Mouse (Mus musculus): ENCODE results near the gene Snx27. TPM values are rescaled to one million over a fixed set of nuclear protein-coding genes. Genes with fewer than 3 reads are reported as not detected.
A peak's percentile ranks its signal among the peaks of the same experiment; 100 is the strongest.

Snx27 gene
- polyA plus RNA-seq, 1 experiment, result 17.4 TPM

- TF ChIP-seq TCF3 (IDR thresholded peaks at IDR 0.05; ENCODE audit: insufficient read length, low read depth), result no peak
- TF ChIP-seq TCF12 (IDR thresholded peaks at IDR 0.05; ENCODE audit: insufficient read depth, poor library complexity, severe bottlenecking), result no peak
- no peak for TF ChIP-seq MYOG (IDR thresholded peaks at IDR 0.05; ENCODE audit: control insufficient read depth in 1 of 3, insufficient read depth in 1 of 3, insufficient read length in 2 of 3, low read depth in 2 of 3)
- no peak for TF ChIP-seq MYOD1 (IDR thresholded peaks at IDR 0.05; ENCODE audit: control insufficient read depth in 1 of 3, insufficient read length in 2 of 3, low read depth in 2 of 3)
- no peak for TF ChIP-seq SRF (IDR thresholded peaks at IDR 0.05; ENCODE audit: control insufficient read depth, insufficient read length, low read depth)
- no peak for TF ChIP-seq USF1 (IDR thresholded peaks at IDR 0.05; ENCODE audit: low read depth)
- TF ChIP-seq MAX (IDR thresholded peaks at IDR 0.05; ENCODE audit: low read depth), result no peak
- TF ChIP-seq E2F4 (IDR thresholded peaks at IDR 0.05; ENCODE audit: insufficient read depth), result no peak
- no peak for TF ChIP-seq POLR2A (IDR thresholded peaks at IDR 0.05; ENCODE audit: insufficient read length, low read depth)
- no peak for TF ChIP-seq CEBPB (IDR thresholded peaks at IDR 0.05; ENCODE audit: insufficient read depth, poor library complexity, severe bottlenecking)
- no peak overlapping the region for H3ac ChIP-seq (ENCODE audit: control insufficient read depth, insufficient read length)
- H3K27me3 ChIP-seq (ENCODE audit: control insufficient read depth, insufficient read depth, insufficient read length), result no peaks in the 10 kb centered on the region
Measured at GRCm38 (mm10) chr3:94565557-94565956, 17.0 kb downstream of the Snx27 start.

GRCm38 (mm10) chr3:94565127-94565526, 17.4 kb downstream of the Snx27 start:
- TF ChIP-seq REST (IDR thresholded peaks at IDR 0.05; ENCODE audit: insufficient read depth, insufficient read length), result no peak
- TF ChIP-seq E2F4 (IDR thresholded peaks at IDR 0.05; ENCODE audit: insufficient read depth), result no peak
- no peak for TF ChIP-seq MAX (IDR thresholded peaks at IDR 0.05; ENCODE audit: low read depth)
- TF ChIP-seq USF1 (IDR thresholded peaks at IDR 0.05; ENCODE audit: low read depth), result no peak
- no peak for TF ChIP-seq SRF (IDR thresholded peaks at IDR 0.05; ENCODE audit: control insufficient read depth, insufficient read length, low read depth)
- TF ChIP-seq TCF3 (IDR thresholded peaks at IDR 0.05; ENCODE audit: insufficient read length, low read depth), result no peak
- TF ChIP-seq MYOG (IDR thresholded peaks at IDR 0.05; ENCODE audit: control insufficient read depth in 1 of 3, insufficient read depth in 1 of 3, insufficient read length in 2 of 3, low read depth in 2 of 3), result no peak
- no peak for TF ChIP-seq MYOD1 (IDR thresholded peaks at IDR 0.05; ENCODE audit: control insufficient read depth in 1 of 3, insufficient read length in 2 of 3, low read depth in 2 of 3)
- no peak for TF ChIP-seq POLR2AphosphoS2 (IDR thresholded peaks at IDR 0.05; ENCODE audit: insufficient read length, low read depth)
- no peak for TF ChIP-seq TCF12 (IDR thresholded peaks at IDR 0.05; ENCODE audit: insufficient read depth, poor library complexity, severe bottlenecking)
- no peak for TF ChIP-seq POLR2A (IDR thresholded peaks at IDR 0.05; ENCODE audit: insufficient read length, low read depth)
- no peak for TF ChIP-seq CEBPB (IDR thresholded peaks at IDR 0.05; ENCODE audit: insufficient read depth, poor library complexity, severe bottlenecking)
- no peaks in the 10 kb centered on the region for H3K27me3 ChIP-seq (ENCODE audit: control insufficient read depth, insufficient read depth, insufficient read length)
- no peak overlapping the region for H3K4me3 ChIP-seq
- peak overlapping the region; percentile 82 for H3K4me2 ChIP-seq (ENCODE audit: low read depth)
- H3K36me3 ChIP-seq (ENCODE audit: control insufficient read depth, insufficient read depth), result no peaks in the 10 kb centered on the region
- H3K79me2 ChIP-seq (ENCODE audit: control insufficient read depth, insufficient read depth), result peaks cover 45% of the 10 kb centered on the region
- H3ac ChIP-seq (ENCODE audit: control insufficient read depth, insufficient read length), result no peak overlapping the region

More at GRCm38 (mm10) chr3:94565557-94565956, 17.0 kb downstream of the Snx27 start:
- peaks cover 45% of the 10 kb centered on the region for H3K79me2 ChIP-seq (ENCODE audit: control insufficient read depth, insufficient read depth)
- H3K4me2 ChIP-seq (ENCODE audit: low read depth), result peak overlapping the region; percentile 82
- no peaks in the 10 kb centered on the region for H3K36me3 ChIP-seq (ENCODE audit: control insufficient read depth, insufficient read depth)
- H3K4me3 ChIP-seq, result no peak overlapping the region

- TF ChIP-seq SRF (IDR thresholded peaks at IDR 0.05; ENCODE audit: control insufficient read depth, insufficient read length, low read depth), result no peak
- TF ChIP-seq CEBPB (IDR thresholded peaks at IDR 0.05; ENCODE audit: insufficient read depth, poor library complexity, severe bottlenecking), result no peak
- no peak for TF ChIP-seq USF1 (IDR thresholded peaks at IDR 0.05; ENCODE audit: low read depth)
- Histone ChIP-seq H3ac (ENCODE audit: control insufficient read depth, insufficient read length) (no peak overlapping the region), H3K79me2 (ENCODE audit: control insufficient read depth, insufficient read depth) (peaks cover 43% of the 10 kb centered on the region), H3K36me3 (ENCODE audit: control insufficient read depth, insufficient read depth) (peaks cover 5% of the 10 kb centered on the region), H3K4me3 (no peak overlapping the region), H3K27me3 (ENCODE audit: control insufficient read depth, insufficient read depth, insufficient read length) (no peaks in the 10 kb centered on the region), H3K4me2 (ENCODE audit: low read depth) (peak overlapping the region; percentile 82)
Measured at GRCm38 (mm10) chr3:94564356-94565010, 18.0 kb downstream of the Snx27 start.

- no peak overlapping the region for H3ac ChIP-seq (ENCODE audit: control insufficient read depth, insufficient read length)
- H3K79me2 ChIP-seq (ENCODE audit: control insufficient read depth, insufficient read depth), result peaks cover 39% of the 10 kb centered on the region
- peak overlapping the region; percentile 47 for H3K4me2 ChIP-seq (ENCODE audit: low read depth)
- H3K36me3 ChIP-seq (ENCODE audit: control insufficient read depth, insufficient read depth), result peaks cover 11% of the 10 kb centered on the region
- H3K27me3 ChIP-seq (ENCODE audit: control insufficient read depth, insufficient read depth, insufficient read length), result no peaks in the 10 kb centered on the region
- TF ChIP-seq MYOD1 (IDR thresholded peaks at IDR 0.05; ENCODE audit: control insufficient read depth in 1 of 3, insufficient read length in 2 of 3, low read depth in 2 of 3) (peak; percentile 11 to 63 (median 41)), MYOG (IDR thresholded peaks at IDR 0.05; ENCODE audit: control insufficient read depth in 1 of 3, insufficient read depth in 1 of 3, insufficient read length in 2 of 3, low read depth in 2 of 3) (peak in 2 of 3 experiments; percentile 46 to 63), CEBPB (IDR thresholded peaks at IDR 0.05; ENCODE audit: insufficient read depth, poor library complexity, severe bottlenecking) (no peak)
- H3K4me3 ChIP-seq, result no peak overlapping the region
Measured at GRCm38 (mm10) chr3:94563163-94563562, 19.4 kb downstream of the Snx27 start.

- Histone ChIP-seq H3K4me3 (no peak overlapping the region), H3K36me3 (ENCODE audit: control insufficient read depth, insufficient read depth) (peaks cover 11% of the 10 kb centered on the region), H3K4me2 (ENCODE audit: low read depth) (no peak overlapping the region), H3ac (ENCODE audit: control insufficient read depth, insufficient read length) (no peak overlapping the region), H3K79me2 (ENCODE audit: control insufficient read depth, insufficient read depth) (peaks cover 27% of the 10 kb centered on the region), H3K27me3 (ENCODE audit: control insufficient read depth, insufficient read depth, insufficient read length) (no peaks in the 10 kb centered on the region)
- TF ChIP-seq TCF12 (IDR thresholded peaks at IDR 0.05; ENCODE audit: insufficient read depth, poor library complexity, severe bottlenecking) (no peak), SRF (IDR thresholded peaks at IDR 0.05; ENCODE audit: control insufficient read depth, insufficient read length, low read depth) (no peak), MAX (IDR thresholded peaks at IDR 0.05; ENCODE audit: low read depth) (no peak), REST (IDR thresholded peaks at IDR 0.05; ENCODE audit: insufficient read depth, insufficient read length) (no peak)
Measured at GRCm38 (mm10) chr3:94559931-94560429, 22.5 kb downstream of the Snx27 start.
